Mouse (Mus musculus) CH12.LX (cell line): ENCODE data around the gene Prrc2b. TPM values are rescaled to one million over a fixed set of nuclear protein-coding genes. Genes with fewer than 3 reads are reported as not detected.

ENCODE experiments used
- DNase-seq: peaks from one replicate; pipeline ENCODE4 v3.0.0-alpha.2; 2013; ENCODE audit errors: extremely low read depth
- H3K27ac ChIP-seq: 2 replicates; pipeline ENCODE4 v1.5.1; 2012; ENCODE audit warnings: low read depth, mild to moderate bottlenecking, control low read depth, moderate library complexity; ENCODE audit not compliant: insufficient read depth
- H3K27me3 ChIP-seq: replicated peaks from 2 replicates; pipeline ENCODE3; 2012; ENCODE audit warnings: inconsistent platforms
- H3K36me3 ChIP-seq, 2 experiments: replicated peaks in 1 of 2; 2 replicates each; pipeline versions ENCODE3 to v1.6.1; 2012; ENCODE audit warnings: inconsistent platforms in 1 of 2, low read length in 1 of 2, mild to moderate bottlenecking in 1 of 2, mixed read lengths in 1 of 2, moderate library complexity in 1 of 2; ENCODE audit not compliant: control insufficient read depth in 1 of 2, insufficient read depth in 1 of 2
- H3K4me1 ChIP-seq, 2 experiments: 2 replicates each; pipeline ENCODE4 v1.6.1; 2012; ENCODE audit warnings: inconsistent platforms in 1 of 2, moderate library complexity in 1 of 2; ENCODE audit not compliant: insufficient read depth in 2 of 2, control insufficient read depth in 1 of 2
- H3K4me2 ChIP-seq: 2 replicates; pipeline ENCODE4 v1.6.1; 2012; ENCODE audit warnings: low read depth, mild to moderate bottlenecking, control low read depth; ENCODE audit not compliant: poor library complexity, insufficient read depth, severe bottlenecking
- H3K4me3 ChIP-seq, 3 experiments: fragments of 150-350 bp in 1 of 3; sonication (generic) in 1 of 3; replicated peaks in 1 of 3; 2 replicates each; pipeline versions ENCODE3 to v1.5.1; 2011 to 2012; ENCODE audit warnings: low read depth in 2 of 3, low read length in 2 of 3, mild to moderate bottlenecking in 2 of 3, moderate library complexity in 2 of 3, control low read depth in 1 of 3, improper control_type of control experiment in 1 of 3, inconsistent platforms in 1 of 3, mixed read lengths in 1 of 3; ENCODE audit not compliant: poor library complexity in 1 of 3
- H3K79me2 ChIP-seq: replicated peaks from 2 replicates; pipeline ENCODE4 v1.6.1; 2012; ENCODE audit warnings: mild to moderate bottlenecking, moderate library complexity; ENCODE audit not compliant: control insufficient read depth, poor library complexity, insufficient read depth, severe bottlenecking; ENCODE audit errors: extremely low read depth
- H3K9ac ChIP-seq: 2 replicates; pipeline ENCODE4 v1.6.1; 2012; ENCODE audit warnings: low read depth, mild to moderate bottlenecking, control low read depth, moderate library complexity; ENCODE audit not compliant: insufficient read depth
- H3K9me3 ChIP-seq: replicated peaks from 2 replicates; pipeline ENCODE3; 2012; ENCODE audit warnings: low read length, inconsistent platforms, mixed read lengths
- CHD1 ChIP-seq: IDR thresholded peaks from 2 replicates; pipeline ENCODE4 v1.6.1; 2012; ENCODE audit warnings: low read depth, low read length, improper control_type of control experiment, inconsistent platforms
- CHD2 ChIP-seq: IDR thresholded peaks from 2 replicates; pipeline ENCODE4 v1.6.1; 2011; ENCODE audit warnings: low read length, improper control_type of control experiment
- CTCF ChIP-seq, 2 experiments: IDR thresholded peaks in 1 of 2; conservative IDR thresholded peaks in 1 of 2; 2 replicates each; pipeline ENCODE4 v1.5.1; 2011 to 2012; ENCODE audit warnings: low read depth in 2 of 2, low read length in 2 of 2, improper control_type of control experiment in 1 of 2, inconsistent platforms in 1 of 2, mild to moderate bottlenecking in 1 of 2, moderate library complexity in 1 of 2
- E2F4 ChIP-seq: IDR thresholded peaks from 2 replicates; pipeline ENCODE4 v1.6.1; 2011; ENCODE audit warnings: low read depth, low read length, improper control_type of control experiment; ENCODE audit not compliant: insufficient replicate concordance
- ELF1 ChIP-seq: IDR thresholded peaks from 2 replicates; pipeline ENCODE4 v1.6.1; 2014; ENCODE audit warnings: low read depth, mild to moderate bottlenecking, inconsistent platforms, low read length, improper control_type of control experiment
- ETS1 ChIP-seq: conservative IDR thresholded peaks from 2 replicates; pipeline ENCODE4 v1.6.1; 2012; ENCODE audit warnings: low read depth, mild to moderate bottlenecking, inconsistent platforms, low read length, improper control_type of control experiment, moderate library complexity
- GABPA ChIP-seq: IDR thresholded peaks from 2 replicates; pipeline ENCODE4 v1.6.1; 2012; ENCODE audit warnings: low read depth, low read length, improper control_type of control experiment, inconsistent platforms; ENCODE audit not compliant: insufficient replicate concordance
- HCFC1 ChIP-seq: IDR thresholded peaks from 2 replicates; pipeline ENCODE4 v1.6.1; 2012; ENCODE audit warnings: low read depth, mild to moderate bottlenecking, inconsistent platforms, low read length, improper control_type of control experiment
- IRF4 ChIP-seq: IDR thresholded peaks from 2 replicates; pipeline ENCODE4 v1.6.1; 2014; ENCODE audit warnings: low read depth, mild to moderate bottlenecking, inconsistent platforms, low read length, improper control_type of control experiment
- MAFK ChIP-seq: IDR thresholded peaks from 2 replicates; pipeline ENCODE4 v1.6.1; 2011; ENCODE audit warnings: low read length, improper control_type of control experiment; ENCODE audit not compliant: insufficient replicate concordance
- MAX ChIP-seq: IDR thresholded peaks from 2 replicates; pipeline ENCODE4 v1.6.1; 2011; ENCODE audit warnings: low read length, improper control_type of control experiment
- MAZ ChIP-seq: IDR thresholded peaks from 2 replicates; pipeline ENCODE4 v1.6.1; 2012; ENCODE audit warnings: low read depth, mild to moderate bottlenecking, inconsistent platforms, low read length, improper control_type of control experiment, moderate library complexity
- PAX5 ChIP-seq: IDR thresholded peaks from 2 replicates; pipeline ENCODE4 v1.6.1; 2012; ENCODE audit warnings: low read length, inconsistent platforms, mixed read lengths
- POLR2A ChIP-seq: IDR thresholded peaks from 2 replicates; pipeline ENCODE4 v1.6.1; 2011; ENCODE audit warnings: low read depth, mild to moderate bottlenecking, improper control_type of control experiment, low read length
- POLR2AphosphoS2 ChIP-seq: IDR thresholded peaks from 2 replicates; pipeline ENCODE4 v1.6.1; 2011; ENCODE audit warnings: low read depth, low read length, improper control_type of control experiment
- RAD21 ChIP-seq: IDR thresholded peaks from 2 replicates; pipeline ENCODE4 v1.6.1; 2011; ENCODE audit warnings: low read depth, mild to moderate bottlenecking, low read length, improper control_type of control experiment, moderate library complexity
- SIN3A ChIP-seq: IDR thresholded peaks from 2 replicates; pipeline ENCODE4 v1.6.1; 2012; ENCODE audit warnings: low read length, improper control_type of control experiment, inconsistent platforms
- SMC3 ChIP-seq: IDR thresholded peaks from 2 replicates; pipeline ENCODE4 v1.6.1; 2011; ENCODE audit warnings: low read depth, low read length, improper control_type of control experiment
- TCF12 ChIP-seq: IDR thresholded peaks from 2 replicates; pipeline ENCODE4 v1.6.1; 2014; ENCODE audit warnings: low read depth, mild to moderate bottlenecking, inconsistent platforms, low read length, improper control_type of control experiment
- ZC3H11A ChIP-seq: IDR thresholded peaks from 2 replicates; pipeline ENCODE4 v1.6.1; 2012; ENCODE audit warnings: low read depth, mild to moderate bottlenecking, inconsistent platforms, low read length, improper control_type of control experiment
- ZKSCAN1 ChIP-seq: IDR thresholded peaks from 2 replicates; pipeline ENCODE4 v1.6.1; 2012; ENCODE audit warnings: low read depth, inconsistent platforms, low read length, improper control_type of control experiment, borderline replicate concordance
- ZNF384 ChIP-seq: IDR thresholded peaks from 2 replicates; pipeline ENCODE4 v1.6.1; 2012; ENCODE audit warnings: low read depth, low read length, improper control_type of control experiment, inconsistent platforms
- dilution Hi-C: fragments of 300-500 bp; cut with MboI; formaldehyde crosslinking; loops from 2 replicates; pipeline ENCODE4 v1.14.3; 2020; ENCODE audit warnings: low sequenced_read_pairs; ENCODE audit not compliant: extremely low pct_unique_long_range_greater_than_20kb, extremely low pct_ligation_motif_present
- in situ Hi-C: fragments of 300-500 bp; cut with MboI; formaldehyde crosslinking; loops from 3 replicates; pipeline ENCODE4 v1.14.3; 2019; ENCODE audit warnings: low sequenced_read_pairs, low pct_ligation_motif_present, low pct_unique_long_range_greater_than_20kb, mixed read lengths
- polyA plus RNA-seq: library from polyadenylated mRNA; unstranded; fragments of >175 nt; gene quantifications from 2 replicates; pipeline ENCODE4 v1.2.1, GENCODE M21; 2012; ENCODE audit warnings: low read depth; ENCODE audit not compliant: insufficient read length
- total RNA-seq, 2 experiments: library from RNA; depleted of rRNA; stranded (reverse); fragments of 300-350 nt in 1 of 2; fragments of >200 nt in 1 of 2; gene quantifications; 2 replicates each; pipeline ENCODE4 v1.2.3; 2012 to 2014

The Prrc2b gene
- total and polyA plus RNA-seq, 3 experiments: 7.6 to 59.9 (median 42.2) TPM

GRCm38 (mm10) chr2:32217656-32218055, 66.8 kb downstream of the Prrc2b start:
- dilution Hi-C loops (no loop called here), in situ Hi-C loops (no loop called here)
- Histone ChIP-seq H3K27ac (no peak overlapping the region), H3K9ac (no peak overlapping the region), H3K4me1 (peaks cover 7 to 33% of the 10 kb centered on the region in 2 experiments; a peak in 3 of 4 replicates), H3K4me3 (no peak overlapping the region), H3K9me3 (no peaks in the 10 kb centered on the region), H3K36me3 (peaks cover 100% of the 10 kb centered on the region in 2 experiments), H3K79me2 (no peaks in the 10 kb centered on the region), H3K4me2 (no peak overlapping the region), H3K27me3 (no peaks in the 10 kb centered on the region)
- TF ChIP-seq HCFC1: no peak
- no peak for TF ChIP-seq CHD2
- no peak for TF ChIP-seq GABPA
- no peak for TF ChIP-seq ZC3H11A
- TF ChIP-seq SMC3: no peak
- no peak for DNase-seq

- no peak overlapping the region for H3K4me3 ChIP-seq
- no peaks in the 10 kb centered on the region for H3K27me3 ChIP-seq
- dilution Hi-C loops: no loop called here
- no peaks in the 10 kb centered on the region for H3K79me2 ChIP-seq
- no peaks in the 10 kb centered on the region for H3K9me3 ChIP-seq
- in situ Hi-C loops: no loop called here
- H3K9ac ChIP-seq: no peak overlapping the region
- no peak for DNase-seq
- peaks cover 7 to 33% of the 10 kb centered on the region in 2 experiments; a peak in 3 of 4 replicates for H3K4me1 ChIP-seq
- H3K4me2 ChIP-seq: no peak overlapping the region
- H3K36me3 ChIP-seq: peaks cover 100% of the 10 kb centered on the region in 2 experiments
- no peak overlapping the region for H3K27ac ChIP-seq
- TF ChIP-seq CTCF (conservative IDR thresholded peaks at IDR 0.05 in 1 of 2, IDR thresholded peaks at IDR 0.05 in 1 of 2; ENCODE audit: low read depth in 2 of 2, low read length in 2 of 2) (no peak), E2F4 (no peak), TCF12 (no peak), MAZ (no peak), POLR2AphosphoS2 (no peak), POLR2A (no peak), ETS1 (no peak), MAFK (no peak), ZNF384 (no peak), ZC3H11A (no peak), GABPA (no peak), CHD1 (no peak), PAX5 (no peak), ELF1 (no peak), ZKSCAN1 (no peak), SMC3 (no peak), IRF4 (no peak), RAD21 (no peak), SIN3A (no peak), MAX (no peak)
These were observed 67.2 kb downstream of the Prrc2b start for GRCm38 (mm10) chr2:32218113-32218512.
